Mouse (Mus musculus) adrenal gland, adult (tissue): ENCODE results near the gene Zbtb48.
A peak's percentile ranks its signal among the peaks of the same experiment; 100 is the strongest.

Experiments
- DNase-seq, 2 experiments: peaks; one replicate each; pipeline ENCODE4 v3.0.0; 2022 to 2023; ENCODE audit warnings: low spot score in 1 of 2; ENCODE audit not compliant: inconsistent age in 2 of 2

Gene Zbtb48

DNA sequence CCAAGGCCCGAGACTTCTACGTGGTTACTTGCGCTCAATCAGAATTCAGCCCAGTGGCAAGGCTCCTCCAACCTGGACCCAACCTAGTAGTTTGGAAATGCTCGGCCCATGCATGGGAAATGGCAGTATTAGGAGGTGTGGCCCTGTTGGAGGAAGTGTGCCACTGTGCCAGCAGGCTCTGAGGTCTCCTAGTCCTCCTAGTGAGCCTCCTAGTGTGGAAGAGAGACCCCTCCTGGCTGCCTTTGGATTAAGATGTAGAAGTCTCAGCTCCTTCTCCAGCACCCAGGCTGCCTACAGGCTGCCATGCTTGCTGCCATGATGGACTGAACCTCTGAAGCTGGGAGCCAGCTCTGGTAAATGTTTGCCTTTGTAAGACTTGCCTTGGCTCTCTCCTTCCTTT, 2.5 kb upstream of the Zbtb48 start:
- no peak for DNase-seq

DNA sequence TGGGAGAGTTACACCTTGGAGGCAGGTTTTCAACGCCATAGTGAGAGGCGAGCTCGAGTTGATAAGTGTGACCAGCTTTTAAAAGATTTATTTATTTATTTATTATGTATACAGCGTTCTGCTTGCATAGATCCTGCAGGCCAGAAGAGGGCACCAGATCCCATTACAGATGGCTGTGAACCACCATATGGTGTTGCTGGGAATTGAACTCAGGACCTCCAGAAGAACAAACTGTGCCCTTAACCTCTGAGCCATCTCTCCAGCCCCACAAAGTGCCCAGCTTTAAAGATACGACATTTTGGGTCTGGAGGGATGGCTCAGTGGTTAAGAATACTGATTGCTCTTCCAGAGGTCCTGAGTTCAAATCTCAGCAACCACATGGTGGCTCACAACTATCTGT, 1.6 kb upstream of the Zbtb48 start:
- DNase-seq = no peak

DNA sequence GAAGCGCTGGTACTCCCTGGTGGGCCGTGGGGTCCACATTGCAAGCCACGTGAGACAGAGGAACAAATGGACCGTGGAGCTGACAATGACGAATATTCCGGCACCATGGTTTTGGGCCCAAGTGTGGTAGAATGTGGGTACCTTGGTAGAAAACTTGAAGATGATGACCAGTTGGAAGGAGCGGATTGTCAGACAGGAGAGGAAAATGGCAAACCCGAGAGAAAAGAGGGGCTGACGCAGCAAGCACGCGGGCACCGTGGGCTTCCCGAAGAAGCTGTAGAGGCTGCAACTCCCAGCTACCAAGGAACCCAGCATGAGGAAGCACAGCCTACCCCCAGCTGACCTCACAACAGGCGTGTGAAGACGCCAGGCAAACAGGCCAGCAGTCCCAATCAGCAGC, 985 bp upstream of the Zbtb48 start:
- DNase-seq = no peak

DNA sequence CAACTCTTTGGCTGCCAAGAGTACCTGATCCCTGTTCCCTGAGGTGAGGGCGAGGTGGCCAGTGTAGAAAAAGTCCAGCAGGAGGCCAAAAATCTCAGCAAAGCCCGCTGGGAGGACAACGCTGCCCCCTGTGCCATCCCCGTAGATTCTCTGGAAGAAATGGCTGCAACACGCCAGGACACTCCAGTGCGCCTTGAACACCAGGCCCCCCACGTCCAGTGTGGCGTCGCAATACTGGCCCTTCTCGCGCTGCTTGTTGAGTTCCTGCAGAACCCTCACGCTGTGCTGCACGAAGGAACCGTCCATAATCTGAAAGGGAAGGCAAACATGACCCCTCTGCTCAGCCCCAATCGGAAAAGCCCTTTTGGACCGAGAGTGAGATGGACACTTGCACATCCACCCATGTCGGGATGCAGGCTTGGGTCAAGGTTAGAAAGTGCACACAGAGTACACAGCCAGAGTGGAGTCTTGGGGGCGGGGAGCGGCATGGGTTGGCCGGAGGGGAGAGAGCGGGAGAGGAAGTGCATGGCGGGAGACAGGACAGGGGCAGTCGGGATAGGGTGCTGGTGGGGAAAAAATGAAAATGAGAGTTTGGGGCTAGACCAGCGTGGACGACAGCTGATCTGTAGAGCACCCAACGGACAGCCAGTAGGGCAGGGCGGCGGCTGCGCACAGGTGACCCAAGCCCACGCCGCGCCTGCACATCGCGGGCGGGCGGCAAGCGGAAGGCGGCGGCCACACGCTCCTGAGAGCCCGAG, 541 bp downstream of the Zbtb48 start:
- no peak for DNase-seq

DNA sequence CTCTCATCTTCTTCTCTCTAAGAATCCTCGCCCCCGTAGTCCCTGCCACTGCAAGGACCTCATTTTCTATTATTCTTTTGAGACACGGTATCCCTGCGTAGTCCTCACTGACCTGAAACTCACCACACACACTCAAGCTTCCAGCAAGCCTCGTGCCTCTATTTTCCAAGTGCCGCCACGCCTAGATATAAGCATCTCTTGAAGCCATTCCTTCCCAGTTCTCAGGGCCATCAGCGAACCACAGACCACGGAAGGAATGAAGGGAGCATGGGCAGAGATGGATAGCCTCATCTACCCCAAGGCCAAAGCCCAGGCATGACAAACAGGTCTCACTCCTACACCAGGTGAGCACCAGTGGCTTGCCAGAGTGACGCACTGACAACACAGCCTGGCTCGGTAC, 2.9 kb downstream of the Zbtb48 start:
- no peak for DNase-seq

DNA sequence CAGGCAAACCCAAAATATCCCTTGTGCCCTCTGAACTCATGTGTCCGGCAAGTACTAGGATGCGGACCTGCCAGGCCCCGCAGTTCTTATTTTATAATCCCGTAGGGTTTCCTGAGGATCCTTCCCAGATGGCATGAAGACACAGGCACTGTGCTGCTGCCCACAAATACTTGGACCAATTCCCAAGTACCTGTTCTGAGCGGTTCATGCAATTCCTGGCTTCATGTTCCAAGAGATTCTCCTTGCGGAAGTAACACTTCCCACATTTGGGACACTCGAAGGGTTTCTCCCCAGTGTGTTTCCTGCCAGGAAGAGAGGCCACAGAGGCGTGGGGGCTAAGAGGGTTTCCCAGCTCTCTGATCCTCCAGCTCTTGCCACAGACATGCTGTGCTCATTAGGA, 5.0 kb downstream of the Zbtb48 start:
- no peak for DNase-seq

DNA sequence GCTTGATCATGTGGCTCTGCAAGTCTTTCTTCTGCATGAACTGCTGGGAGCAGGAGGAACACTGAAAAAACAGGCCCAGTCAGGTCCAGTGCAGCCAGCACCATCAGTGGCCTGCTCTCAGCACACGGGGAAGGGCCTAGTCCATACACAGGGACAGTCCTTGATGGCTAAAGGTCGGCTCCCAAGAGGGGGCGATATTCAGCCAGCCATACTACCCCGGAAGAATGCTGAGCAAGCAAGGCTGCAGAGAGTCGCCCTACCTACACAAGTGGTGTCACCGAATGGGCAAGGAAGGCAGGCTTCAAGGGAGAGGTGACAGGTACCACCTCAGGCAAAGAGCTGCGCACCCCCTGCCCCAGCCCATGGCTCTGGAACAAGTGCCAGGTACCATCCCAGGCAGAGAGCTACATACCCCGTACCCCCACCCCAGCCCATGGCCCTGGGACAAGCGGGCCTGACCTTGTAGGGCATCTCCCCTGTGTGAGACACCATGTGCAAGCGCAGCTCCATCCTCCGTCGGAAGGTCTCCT, 5.8 kb downstream of the Zbtb48 start:
- DNase-seq = no peak

DNA sequence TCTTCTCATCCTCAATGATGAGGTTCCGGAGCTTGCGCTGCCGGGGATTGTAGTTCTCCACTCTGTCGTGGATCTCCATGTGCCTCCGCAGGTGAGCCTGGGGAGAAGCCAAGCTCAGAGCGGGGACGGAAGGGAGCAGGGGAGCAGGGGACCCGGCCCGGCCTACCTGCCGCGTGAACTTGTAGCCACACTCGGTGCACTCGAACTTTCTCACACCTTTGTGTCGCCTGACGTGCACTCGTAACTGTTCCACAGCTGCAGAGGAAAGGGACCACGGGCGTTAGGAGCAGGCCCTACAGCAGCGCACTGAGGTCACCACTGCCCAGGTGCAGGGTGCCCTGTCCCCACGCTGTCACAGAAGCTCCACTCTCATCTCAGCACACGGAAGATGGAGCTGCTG, 7.4 kb downstream of the Zbtb48 start:
- no peak for DNase-seq

DNA sequence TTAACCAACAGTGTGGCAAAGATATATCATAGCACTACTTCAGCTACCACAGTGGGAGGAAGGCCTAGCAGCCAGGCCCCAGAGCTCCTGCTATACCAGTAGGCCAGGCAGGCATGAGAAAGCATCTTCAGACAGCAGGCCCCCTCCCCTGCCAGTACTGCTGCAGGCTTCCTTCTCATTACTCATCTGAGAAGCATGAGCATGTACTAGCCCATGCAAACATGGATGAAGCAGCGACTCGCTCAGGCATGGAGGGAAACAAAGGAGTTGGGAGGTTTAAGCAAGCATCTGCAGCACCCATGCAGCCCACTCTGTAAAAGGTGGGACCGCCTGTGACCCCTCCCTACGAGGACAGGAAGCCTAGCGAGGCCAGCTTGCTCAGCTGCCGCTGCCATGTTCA, 8.4 kb downstream of the Zbtb48 start:
- DNase-seq = no peak

DNA sequence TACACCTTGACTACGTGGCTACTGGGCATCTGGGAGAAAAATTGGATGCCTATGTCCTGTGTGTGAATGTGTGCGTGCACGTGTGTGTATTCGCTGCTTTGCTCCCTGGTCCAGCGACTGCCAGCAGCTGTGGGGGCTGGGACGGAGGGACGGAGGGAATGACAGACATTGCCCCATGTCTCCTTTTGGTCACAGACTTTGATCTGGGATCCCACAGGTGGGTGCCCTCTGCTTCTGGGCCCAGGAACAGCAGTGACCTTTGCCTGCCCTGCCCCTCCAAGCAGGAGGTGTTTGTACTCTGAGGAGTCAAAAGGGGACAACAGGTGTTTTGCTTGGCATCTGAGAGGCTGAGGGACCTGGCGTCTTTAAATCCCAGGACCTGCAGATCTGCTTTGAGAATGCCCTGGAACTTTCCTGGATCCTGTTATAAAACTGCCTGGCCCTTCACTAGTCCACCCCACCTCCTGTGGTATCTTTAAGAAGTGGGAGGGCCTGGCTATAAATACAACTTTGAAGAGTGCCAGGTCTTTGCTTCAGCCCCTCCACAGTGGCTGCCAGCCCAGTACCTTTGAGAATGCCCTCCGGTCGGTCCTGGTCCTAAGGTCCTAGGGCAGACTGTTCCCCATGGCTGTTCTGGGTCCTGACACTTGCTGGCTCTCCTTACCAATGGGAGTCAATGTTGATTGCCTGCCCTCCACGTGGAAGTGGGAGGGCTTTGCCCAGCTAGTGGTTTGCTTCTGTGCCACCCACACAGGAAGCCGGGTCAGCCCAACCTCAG, 14.2 kb downstream of the Zbtb48 start:
- DNase-seq = no peak

DNA sequence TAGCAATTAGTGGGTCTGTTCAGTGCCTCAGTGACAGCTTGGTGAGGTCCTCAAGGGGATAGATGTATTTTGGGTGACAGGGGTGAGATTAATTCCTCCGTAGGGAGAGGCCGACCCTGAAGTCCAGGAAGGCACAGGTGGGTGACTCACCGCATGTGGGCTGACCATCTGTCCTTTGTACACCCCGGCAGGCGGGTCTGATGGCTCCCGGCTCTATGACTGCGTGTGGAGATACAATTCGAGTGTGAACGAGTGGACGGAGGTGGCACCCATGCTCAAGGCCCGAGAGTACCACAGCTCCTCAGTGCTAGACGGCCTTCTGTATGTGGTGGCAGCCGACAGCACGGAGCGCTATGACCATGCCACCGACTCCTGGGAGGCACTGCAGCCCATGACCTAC, 15.4 kb downstream of the Zbtb48 start:
- DNase-seq = peak; percentile 13 to 37

DNA sequence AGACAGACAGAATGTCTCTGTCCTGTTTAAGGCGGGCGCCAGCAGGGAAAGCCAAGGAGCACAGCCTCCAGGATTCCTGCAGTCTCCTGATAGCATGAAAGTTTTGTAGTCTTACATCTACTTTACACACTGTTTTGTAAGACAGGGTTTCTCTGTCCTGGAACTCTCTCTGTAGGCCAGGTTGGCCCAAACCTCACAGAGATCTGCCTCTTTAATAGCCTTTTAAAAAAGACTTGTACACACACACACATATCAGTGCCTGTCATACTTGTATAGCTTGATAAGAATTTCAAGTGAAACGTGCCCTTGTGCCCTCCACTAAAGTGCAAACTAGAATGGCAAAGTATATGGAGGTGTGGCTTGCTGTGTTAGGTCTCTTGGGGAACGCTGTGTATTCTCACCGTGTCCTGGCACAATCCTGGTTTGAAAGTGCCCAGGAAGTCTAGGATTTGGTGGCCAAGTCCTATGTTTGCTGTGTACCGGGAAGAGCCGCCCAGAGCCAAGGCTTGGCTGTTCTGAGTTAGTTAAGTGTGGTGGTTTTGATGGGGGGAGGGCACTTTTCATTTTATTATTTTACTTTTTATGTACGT, 16.2 kb downstream of the Zbtb48 start:
- DNase-seq = peak; percentile 9 to 36

DNA sequence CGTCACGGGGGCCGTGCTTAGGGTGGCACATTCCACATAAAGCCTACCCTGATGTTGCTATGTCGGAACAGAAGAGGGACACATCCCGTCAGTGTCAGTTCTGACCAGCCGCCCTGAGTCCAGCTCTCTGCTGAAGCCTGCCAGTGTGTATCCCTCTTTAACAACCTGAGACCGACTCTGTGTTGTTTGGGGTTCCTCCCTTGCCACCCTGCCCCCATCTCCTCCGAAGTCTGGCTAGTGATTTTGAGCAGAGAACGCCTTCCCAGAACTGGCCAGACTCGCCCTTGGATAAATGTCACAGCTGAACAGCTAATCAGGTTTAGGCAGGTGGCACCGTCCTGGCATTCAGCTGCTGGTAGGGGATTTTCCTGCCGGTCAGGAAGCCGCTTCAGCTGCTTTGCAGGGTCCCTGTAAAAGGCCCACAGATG, 16.8 kb downstream of the Zbtb48 start:
- DNase-seq = peak; percentile 40 to 81

DNA sequence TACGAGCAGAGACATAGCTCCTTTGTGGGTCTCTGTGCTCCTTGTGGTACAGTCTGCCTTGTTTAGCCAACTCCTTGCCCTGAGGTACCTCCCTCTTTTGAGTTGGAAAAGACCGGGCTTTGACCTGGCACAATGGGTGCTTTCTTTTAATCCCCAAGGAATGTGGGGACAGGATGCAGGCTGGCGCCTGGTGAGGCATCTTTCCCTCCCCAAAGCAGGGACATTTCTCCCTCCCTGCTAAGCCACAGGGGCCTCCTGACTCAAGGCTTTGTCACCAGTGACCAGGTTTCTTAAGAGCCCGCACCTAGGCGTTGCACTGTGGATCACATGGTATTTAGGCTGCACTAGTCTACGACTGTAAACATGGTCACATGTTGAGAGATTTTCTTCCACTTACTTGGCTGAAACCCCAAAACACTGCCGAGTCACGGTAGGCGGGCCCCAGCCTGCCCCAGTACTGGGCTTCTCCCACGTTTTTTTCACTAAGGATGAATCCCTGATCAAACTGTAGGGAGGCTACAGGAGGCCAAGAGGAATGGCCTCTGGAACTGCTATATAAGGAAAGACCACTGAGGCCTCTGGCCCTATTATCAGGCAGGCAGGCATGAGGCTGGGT, 17.3 kb downstream of the Zbtb48 start:
- DNase-seq = peak; percentile 70 to 89

DNA sequence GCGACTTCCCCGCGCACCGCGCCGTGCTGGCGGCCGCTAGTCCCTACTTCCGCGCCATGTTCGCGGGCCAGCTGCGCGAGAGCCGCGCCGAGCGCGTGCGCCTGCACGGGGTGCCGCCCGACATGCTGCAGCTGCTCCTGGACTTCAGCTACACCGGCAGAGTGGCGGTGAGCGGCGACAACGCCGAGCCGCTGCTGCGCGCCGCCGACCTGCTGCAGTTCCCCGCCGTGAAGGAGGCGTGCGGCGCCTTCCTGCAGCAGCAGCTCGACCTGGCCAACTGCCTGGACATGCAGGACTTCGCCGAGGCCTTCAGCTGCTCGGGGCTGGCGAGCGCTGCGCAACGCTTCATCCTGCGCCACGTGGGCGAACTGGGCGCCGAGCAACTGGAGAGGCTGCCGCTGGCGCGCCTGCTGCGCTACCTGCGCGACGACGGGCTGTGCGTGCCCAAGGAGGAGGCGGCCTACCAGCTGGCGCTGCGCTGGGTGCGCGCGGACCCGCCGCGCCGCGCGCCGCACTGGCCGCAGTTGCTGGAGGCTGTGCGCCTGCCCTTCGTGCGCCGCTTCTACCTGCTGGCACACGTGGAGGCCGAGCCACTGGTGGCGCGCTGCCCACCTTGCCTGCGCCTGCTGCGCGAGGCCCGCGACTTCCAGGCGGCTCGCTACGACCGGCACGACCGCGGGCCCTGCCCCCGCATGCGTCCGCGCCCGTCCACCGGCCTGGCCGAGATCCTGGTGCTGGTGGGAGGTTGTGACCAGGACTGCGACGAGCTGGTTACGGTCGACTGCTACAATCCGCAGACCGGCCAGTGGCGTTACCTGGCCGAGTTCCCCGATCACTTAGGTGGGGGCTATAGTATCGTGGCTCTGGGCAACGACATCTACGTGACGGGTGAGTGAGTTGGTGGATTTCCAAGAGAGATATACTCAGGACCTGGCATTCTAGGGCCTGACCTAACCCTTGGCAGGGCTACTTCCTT, 18.1 kb downstream of the Zbtb48 start:
- DNase-seq = peak in 1 of 2 experiments; percentile 77

DNA sequence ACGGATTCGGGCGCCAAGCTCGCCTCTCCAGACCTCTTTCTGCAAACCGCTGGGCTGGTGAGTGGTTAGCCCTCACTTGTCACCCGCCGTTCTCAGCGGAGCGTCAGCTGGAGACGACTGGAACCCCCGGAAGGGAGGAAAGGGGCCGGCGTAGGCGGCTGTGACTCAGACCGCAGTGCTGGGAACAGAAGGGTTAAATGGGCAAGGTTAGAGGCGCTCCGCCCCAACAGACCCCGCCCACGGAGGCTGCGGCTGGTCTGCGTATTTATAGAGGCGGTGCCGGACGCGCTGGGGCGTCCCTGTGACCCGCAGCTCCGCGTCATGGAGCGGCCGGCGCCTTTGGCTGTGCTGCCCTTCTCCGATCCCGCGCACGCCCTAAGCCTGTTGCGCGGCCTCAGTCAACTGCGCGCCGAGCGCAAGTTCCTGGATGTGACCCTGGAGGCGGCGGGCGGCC, 18.8 kb downstream of the Zbtb48 start, which contains the start of gene Klhl21:
Gene Klhl21 (plus strand): TSS at position 182 of the 454 bp plus-strand sequence.
- peak; percentile 96 to 98 for DNase-seq

DNA sequence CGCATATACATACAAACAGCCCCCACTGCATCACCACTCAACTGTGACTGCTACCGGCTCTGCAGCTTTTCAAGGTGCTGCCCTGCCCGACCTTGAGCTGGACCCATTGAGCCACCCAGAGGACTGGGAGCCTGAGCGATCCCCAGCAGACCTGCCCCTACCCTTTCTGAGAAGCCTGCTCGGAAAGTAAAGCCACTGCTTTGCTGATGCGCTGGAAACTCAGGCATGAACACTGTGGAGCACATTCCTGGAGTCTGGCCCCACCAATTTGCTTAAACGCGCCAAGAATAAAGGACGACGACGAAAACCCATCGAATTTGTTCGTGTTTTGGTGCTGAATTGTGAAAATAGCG, 19.3 kb downstream of the Zbtb48 start:
- peak in 1 of 2 experiments; percentile 43 for DNase-seq

DNA sequence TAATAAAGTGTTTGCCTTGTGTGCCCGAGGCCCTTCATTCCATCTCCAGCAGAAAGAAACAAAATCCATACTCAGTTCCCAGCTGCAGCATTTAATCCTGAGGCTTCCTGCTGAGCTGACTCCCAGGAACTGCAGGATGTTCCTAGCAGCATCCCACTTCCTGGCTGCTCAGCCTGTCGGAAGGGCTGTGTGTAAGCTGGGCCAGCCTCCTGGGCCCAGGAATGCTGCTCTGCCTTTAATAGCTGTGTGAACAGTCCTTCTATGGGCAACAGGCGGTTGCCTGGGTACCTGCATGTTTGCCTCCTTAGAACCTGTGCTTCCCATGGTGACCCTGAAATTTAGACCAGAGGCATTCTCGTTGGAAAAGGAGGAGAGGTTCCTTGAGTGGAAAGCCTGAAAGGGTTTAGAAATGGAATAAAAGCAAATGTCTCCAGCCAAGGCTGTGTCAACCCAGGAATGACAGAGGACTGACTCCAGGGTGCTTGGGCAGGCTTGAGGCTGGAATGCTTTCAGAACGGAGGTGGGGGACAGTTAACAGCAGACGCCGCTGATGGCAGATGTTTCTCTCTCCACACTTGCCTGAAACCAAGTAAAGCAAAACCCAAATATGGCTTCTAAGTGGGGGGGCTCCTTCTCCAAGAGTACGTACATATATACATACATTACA, 19.9 kb downstream of the Zbtb48 start:
- DNase-seq = peak in 1 of 2 experiments; percentile 24

DNA sequence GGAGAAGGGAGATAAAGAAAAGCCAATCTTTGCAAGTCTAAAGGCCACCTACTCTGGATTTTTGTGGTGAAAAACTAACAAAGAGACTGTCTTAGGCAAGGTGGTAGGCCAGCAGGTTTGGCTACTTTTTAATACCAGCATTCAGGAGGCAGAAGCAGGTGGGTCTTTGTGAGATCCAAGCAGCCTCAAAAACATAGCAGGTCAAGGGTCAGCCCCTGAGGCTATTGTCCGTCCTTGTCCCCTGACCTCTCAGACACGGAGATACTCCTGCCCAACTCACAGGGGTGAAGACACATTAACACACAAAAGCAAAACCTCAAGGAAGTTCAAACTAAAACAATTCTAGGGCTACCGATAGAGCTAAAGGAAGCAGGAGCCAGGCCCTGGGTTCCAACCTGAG, 20.7 kb downstream of the Zbtb48 start:
- peak in 1 of 2 experiments; percentile 9 for DNase-seq
